Mouse (Mus musculus) myocyte (in vitro differentiated cells): Measurements from ENCODE around the gene Actr5.

Experiments used
- CEBPB ChIP-seq: IDR thresholded peaks from 2 replicates; pipeline ENCODE4 v1.6.1; 2011; ENCODE audit warnings: mild to moderate bottlenecking, moderate library complexity; ENCODE audit not compliant: poor library complexity, insufficient read depth, severe bottlenecking
- E2F4 ChIP-seq: IDR thresholded peaks from one replicate; pipeline ENCODE4 v1.6.1; 2011; ENCODE audit warnings: mild to moderate bottlenecking, control low read depth, moderate library complexity; ENCODE audit not compliant: insufficient read depth
- MAX ChIP-seq: IDR thresholded peaks from one replicate; pipeline ENCODE4 v1.6.1; 2011; ENCODE audit warnings: low read depth, mild to moderate bottlenecking, control low read depth
- MYOD1 ChIP-seq, 3 experiments: IDR thresholded peaks; one replicate each; pipeline ENCODE4 v1.6.1; 2011; ENCODE audit warnings: control low read depth in 2 of 3, low read depth in 2 of 3, mild to moderate bottlenecking in 2 of 3, moderate library complexity in 1 of 3; ENCODE audit not compliant: insufficient read length in 2 of 3, control insufficient read depth in 1 of 3
- POLR2A ChIP-seq: IDR thresholded peaks from one replicate; pipeline ENCODE4 v1.6.1; 2011; ENCODE audit warnings: low read depth, mild to moderate bottlenecking, control low read depth, moderate library complexity; ENCODE audit not compliant: insufficient read length
- POLR2AphosphoS2 ChIP-seq: IDR thresholded peaks from one replicate; pipeline ENCODE4 v1.6.1; 2011; ENCODE audit warnings: low read depth, control low read depth; ENCODE audit not compliant: insufficient read length
- REST ChIP-seq: IDR thresholded peaks from one replicate; pipeline ENCODE4 v1.6.1; 2011; ENCODE audit warnings: mild to moderate bottlenecking, control low read depth, moderate library complexity; ENCODE audit not compliant: insufficient read depth, insufficient read length
- TCF12 ChIP-seq: IDR thresholded peaks from one replicate; pipeline ENCODE4 v1.6.1; 2011; ENCODE audit warnings: mild to moderate bottlenecking, control low read depth; ENCODE audit not compliant: poor library complexity, insufficient read depth, severe bottlenecking
- USF1 ChIP-seq: IDR thresholded peaks from one replicate; pipeline ENCODE4 v1.6.1; 2011; ENCODE audit warnings: low read depth, mild to moderate bottlenecking, control low read depth, moderate library complexity

- TF ChIP-seq E2F4: no peak
- TF ChIP-seq USF1: no peak
- TF ChIP-seq CEBPB: no peak
- TF ChIP-seq MYOD1 (IDR thresholded peaks at IDR 0.05; ENCODE audit: control insufficient read depth in 1 of 3, insufficient read length in 2 of 3, low read depth in 2 of 3): no peak
- TF ChIP-seq REST: no peak
- no peak for TF ChIP-seq POLR2A
- no peak for TF ChIP-seq TCF12
- no peak for TF ChIP-seq POLR2AphosphoS2
- TF ChIP-seq MAX: no peak
Observed at GRCm38 (mm10) chr2:158628858-158629257, 4.2 kb downstream of the Actr5 start.
